Mouse (Mus musculus) intestine, embryonic 14.5 days (tissue): Measurements from ENCODE around the gene Ugdh. TPM values are rescaled to one million over a fixed set of nuclear protein-coding genes. Genes with fewer than 3 reads are reported as not detected.

Experiments used
- ATAC-seq: fragments of 200-750 bp; cut with Nextera tagmentation; replicated peaks from 2 replicates; pipeline ENCODE4 v1.8.0; 2017; ENCODE audit warnings: low read depth, moderate number of reproducible peaks, moderate TSS enrichment, moderate library complexity; ENCODE audit not compliant: low FRiP score, low TSS enrichment
- DNase-seq: peaks from one replicate; pipeline ENCODE4 v3.0.0-alpha.2; 2018; ENCODE audit warnings: low spot score
- H3K27ac ChIP-seq: fragments of 300-500 bp; sonication (generic); 2 replicates; pipeline ENCODE4 v1.5.1; 2014; ENCODE audit warnings: low read depth, mild to moderate bottlenecking, control low read depth
- H3K27me3 ChIP-seq: fragments of 300-500 bp; sonication (generic); replicated peaks from 2 replicates; pipeline ENCODE4 v1.6.1; 2014; ENCODE audit warnings: low read length, control low read depth; ENCODE audit not compliant: control insufficient read depth, insufficient read depth
- H3K36me3 ChIP-seq: fragments of 300-500 bp; sonication (generic); 2 replicates; pipeline ENCODE4 v1.6.1; 2014; ENCODE audit warnings: low read length, control low read depth; ENCODE audit not compliant: control insufficient read depth, insufficient read depth
- H3K4me1 ChIP-seq: fragments of 300-500 bp; sonication (generic); replicated peaks from 2 replicates; pipeline ENCODE4 v1.6.1; 2014; ENCODE audit warnings: low read length, control low read depth, mixed read lengths; ENCODE audit not compliant: control insufficient read depth, insufficient read depth
- H3K4me2 ChIP-seq: fragments of 300-500 bp; sonication (generic); 2 replicates; pipeline ENCODE4 v1.6.1; 2014; ENCODE audit warnings: low read length
- H3K4me3 ChIP-seq: fragments of 300-500 bp; sonication (generic); 2 replicates; pipeline ENCODE4 v1.5.1; 2014; ENCODE audit warnings: low read depth, low read length, control low read depth, mixed read lengths
- H3K9ac ChIP-seq: fragments of 300-500 bp; sonication (generic); 2 replicates; pipeline ENCODE4 v1.6.1; 2014; ENCODE audit warnings: mild to moderate bottlenecking, low read length
- H3K9me3 ChIP-seq: fragments of 300-500 bp; sonication (generic); 2 replicates; pipeline ENCODE4 v1.6.1; 2016; ENCODE audit warnings: low read length, control low read depth; ENCODE audit not compliant: control insufficient read depth
- WGBS: fragments of 180-500 bp; shearing (Covaris S2); extraction: QIAGEN DNeasy Blood & Tissue Kit; methylation state at CpG from one replicate; pipeline ENCODE4 v1.1.7; 2014; 5-methylcytosine and 5-hydroxymethylcytosine counted together
- polyA plus RNA-seq: library from polyadenylated mRNA; unstranded; fragments of >200 nt; fragmentation: Nextera tagmentation; extraction: Ambion mirVana; gene quantifications from 2 replicates; pipeline ENCODE4 v1.2.1, GENCODE M21; 2014

Ugdh gene
- polyA plus RNA-seq, 1 experiment from 2014 or later: 111 TPM

- Histone ChIP-seq H3K36me3 (peaks cover 70% of the 10 kb centered on the region), H3K4me3 (no peak overlapping the region), H3K4me2 (no peak overlapping the region), H3K9me3 (no peaks in the 10 kb centered on the region), H3K27ac (no peak overlapping the region), H3K27me3 (no peaks in the 10 kb centered on the region), H3K9ac (no peak overlapping the region), H3K4me1 (peaks cover 4% of the 10 kb centered on the region; the same call in 1 of the 2 replicates)
- DNase-seq (no peak), ATAC-seq (peak; percentile 37; the same call in 1 of the 2 replicates)
- 49% methylated on average over 6 of the region's 6 CpGs for WGBS
Observed at GRCm38 (mm10) chr5:65420822-65421221, 14.9 kb downstream of the Ugdh start.

GRCm38 (mm10) chr5:65419136-65419535 lies 16.6 kb downstream of the Ugdh start:
- Histone ChIP-seq H3K9me3 (no peaks in the 10 kb centered on the region), H3K4me1 (peaks cover 5% of the 10 kb centered on the region; the same call in 1 of the 2 replicates), H3K4me3 (no peak overlapping the region), H3K36me3 (peaks cover 63% of the 10 kb centered on the region), H3K27me3 (no peaks in the 10 kb centered on the region), H3K4me2 (no peak overlapping the region), H3K9ac (no peak overlapping the region), H3K27ac (no peak overlapping the region)
- DNase-seq (no peak), ATAC-seq (no peak)
- 82% methylated on average over 10 of the region's 10 CpGs for WGBS

- 25% methylated on average over 26 of the region's 26 CpGs for WGBS
- ATAC-seq: peak; percentile 54
- peak overlapping the region; percentile 25; the same call in 1 of the 2 replicates for H3K9ac ChIP-seq
- peaks cover 48% of the 10 kb centered on the region for H3K36me3 ChIP-seq
- H3K4me3 ChIP-seq: no peak overlapping the region
- peak overlapping the region; percentile 21; the same call in 1 of the 2 replicates for H3K4me2 ChIP-seq
- peaks cover 5% of the 10 kb centered on the region; the same call in 1 of the 2 replicates for H3K4me1 ChIP-seq
- peak overlapping the region; percentile 79 for H3K27ac ChIP-seq
- DNase-seq: peak; percentile 73
- H3K9me3 ChIP-seq: no peaks in the 10 kb centered on the region
- no peaks in the 10 kb centered on the region for H3K27me3 ChIP-seq
Observed at GRCm38 (mm10) chr5:65415653-65416458, 19.9 kb downstream of the Ugdh start.

- no peaks in the 10 kb centered on the region for H3K9me3 ChIP-seq
- no peak overlapping the region for H3K4me2 ChIP-seq
- ATAC-seq: no peak
- H3K27ac ChIP-seq: no peak overlapping the region
- H3K27me3 ChIP-seq: no peaks in the 10 kb centered on the region
- no peaks in the 10 kb centered on the region for H3K4me1 ChIP-seq
- DNase-seq: no peak
- 67% methylated on average over 12 of the region's 12 CpGs for WGBS
- H3K36me3 ChIP-seq: peaks cover 65% of the 10 kb centered on the region
- H3K4me3 ChIP-seq: no peak overlapping the region
- no peak overlapping the region for H3K9ac ChIP-seq
Observed at GRCm38 (mm10) chr5:65407989-65408388, 27.8 kb downstream of the Ugdh start.

GRCm38 (mm10) chr5:65401251-65401994 lies 34.3 kb downstream of the Ugdh start:
- WGBS: 27% methylated on average over 2 of the region's 2 CpGs
- Histone ChIP-seq H3K4me3 (no peak overlapping the region), H3K36me3 (peaks cover 86% of the 10 kb centered on the region)

GRCm38 (mm10) chr5:65394425-65394824 lies 41.3 kb downstream of the Ugdh start:
- no peaks in the 10 kb centered on the region for H3K9me3 ChIP-seq
- H3K4me1 ChIP-seq: peaks cover 7% of the 10 kb centered on the region
- no peak overlapping the region for H3K4me2 ChIP-seq
- WGBS: 89% methylated on average over 7 of the region's 7 CpGs
- H3K27ac ChIP-seq: no peak overlapping the region
- DNase-seq (no peak), ATAC-seq (no peak)
- peaks cover 55% of the 10 kb centered on the region for H3K36me3 ChIP-seq
- no peak overlapping the region for H3K4me3 ChIP-seq
- no peaks in the 10 kb centered on the region for H3K27me3 ChIP-seq
- no peak overlapping the region for H3K9ac ChIP-seq

More at GRCm38 (mm10) chr5:65401251-65401994, 34.3 kb downstream of the Ugdh start:
- peak; percentile 83 for DNase-seq
- Histone ChIP-seq H3K9ac (no peak overlapping the region), H3K27ac (no peak overlapping the region), H3K4me2 (no peak overlapping the region), H3K27me3 (no peaks in the 10 kb centered on the region), H3K9me3 (no peaks in the 10 kb centered on the region), H3K4me1 (no peaks in the 10 kb centered on the region)
- ATAC-seq: peak; percentile 81; the same call in 1 of the 2 replicates

GRCm38 (mm10) chr5:65391753-65392152 lies 44.0 kb downstream of the Ugdh start:
- peak overlapping the region; percentile 98 for H3K4me3 ChIP-seq
- no peaks in the 10 kb centered on the region for H3K9me3 ChIP-seq
- 2% methylated on average over 12 of the region's 12 CpGs for WGBS
- peak overlapping the region; percentile 76; the same call in 1 of the 2 replicates for H3K27ac ChIP-seq
- H3K4me1 ChIP-seq: peaks cover 7% of the 10 kb centered on the region
- DNase-seq (peak; percentile 60), ATAC-seq (peak; percentile 42; the same call in 1 of the 2 replicates)
- H3K27me3 ChIP-seq: no peaks in the 10 kb centered on the region
- H3K9ac ChIP-seq: peak overlapping the region; percentile 79
- peaks cover 57% of the 10 kb centered on the region for H3K36me3 ChIP-seq
- H3K4me2 ChIP-seq: peak overlapping the region; percentile 73
